Mouse (Mus musculus): ENCODE results near the gene Anks1b.

The Anks1b gene

GRCm38 (mm10) chr10:90666746-90667145 is 793.4 kb downstream of the Anks1b start:
- DNase-seq (ENCODE audit: low read depth, low spot score), result peak; percentile 98

GRCm38 (mm10) chr10:90670291-90670690 is 797.0 kb downstream of the Anks1b start:
- DNase-seq (ENCODE audit: low read depth, low spot score), result peak; percentile 54

- peak; percentile 93 for DNase-seq (ENCODE audit: low read depth, low spot score)
Observed at GRCm38 (mm10) chr10:90672135-90672534, 798.8 kb downstream of the Anks1b start.

GRCm38 (mm10) chr10:90674362-90674761 is 801.1 kb downstream of the Anks1b start:
- peak; percentile 92 for DNase-seq (ENCODE audit: low read depth, low spot score)

- peak; percentile 76 for DNase-seq (ENCODE audit: low read depth, low spot score)
Observed at GRCm38 (mm10) chr10:90677421-90677820, 804.1 kb downstream of the Anks1b start.

GRCm38 (mm10) chr10:90679713-90680470 is 806.6 kb downstream of the Anks1b start:
- DNase-seq (ENCODE audit: low read depth, low spot score), result peak; percentile 85

- DNase-seq (ENCODE audit: low read depth, low spot score), result no peak
Observed at GRCm38 (mm10) chr10:90683813-90684212, 810.5 kb downstream of the Anks1b start.

- no peak for DNase-seq (ENCODE audit: low read depth, low spot score)
Observed at GRCm38 (mm10) chr10:90685367-90685766, 812.1 kb downstream of the Anks1b start.

GRCm38 (mm10) chr10:90688153-90688552 is 814.8 kb downstream of the Anks1b start:
- DNase-seq (ENCODE audit: low read depth, low spot score), result no peak

GRCm38 (mm10) chr10:90688696-90689252 is 815.5 kb downstream of the Anks1b start:
- DNase-seq (ENCODE audit: low read depth, low spot score), result peak; percentile 63

- DNase-seq (ENCODE audit: low read depth, low spot score), result peak; percentile 92
Observed at GRCm38 (mm10) chr10:90689854-90690513, 816.7 kb downstream of the Anks1b start.

GRCm38 (mm10) chr10:90696687-90697086 is 823.4 kb downstream of the Anks1b start:
- DNase-seq (ENCODE audit: low read depth, low spot score), result peak; percentile 87

GRCm38 (mm10) chr10:90697413-90697812 is 824.1 kb downstream of the Anks1b start:
- no peak for DNase-seq (ENCODE audit: low read depth, low spot score)

- peak; percentile 73 for DNase-seq (ENCODE audit: low read depth, low spot score)
Observed at GRCm38 (mm10) chr10:90699211-90699610, 825.9 kb downstream of the Anks1b start.

- DNase-seq (ENCODE audit: low read depth, low spot score), result peak; percentile 91
Observed at GRCm38 (mm10) chr10:90704602-90705001, 831.3 kb downstream of the Anks1b start.

- no peak for DNase-seq (ENCODE audit: low read depth, low spot score)
Observed at GRCm38 (mm10) chr10:90708822-90709601, 835.7 kb downstream of the Anks1b start.

GRCm38 (mm10) chr10:90709602-90709931 is 836.3 kb downstream of the Anks1b start:
- peak; percentile 56 for DNase-seq (ENCODE audit: low read depth, low spot score)

- DNase-seq (ENCODE audit: low read depth, low spot score), result peak; percentile 72
Observed at GRCm38 (mm10) chr10:90717961-90718360, 844.7 kb downstream of the Anks1b start.

- no peak for DNase-seq (ENCODE audit: low read depth, low spot score)
Observed at GRCm38 (mm10) chr10:90718684-90719083, 845.4 kb downstream of the Anks1b start.

GRCm38 (mm10) chr10:90719996-90720395 is 846.7 kb downstream of the Anks1b start:
- DNase-seq (ENCODE audit: low read depth, low spot score), result no peak

GRCm38 (mm10) chr10:90723071-90723494 is 849.8 kb downstream of the Anks1b start:
- DNase-seq (ENCODE audit: low read depth, low spot score), result peak; percentile 85

- DNase-seq (ENCODE audit: low read depth, low spot score), result peak; percentile 88
Observed at GRCm38 (mm10) chr10:90723941-90724341, 850.6 kb downstream of the Anks1b start.

Measured in brain, adult 2 months (tissue).